Mouse (Mus musculus) megakaryocyte, embryonic 14.5 days (primary cell): ENCODE data around the gene Slc9a1.

ENCODE experiments used
- FLI1 ChIP-seq: IDR thresholded peaks from 2 replicates; pipeline ENCODE4 v1.6.1; 2012; ENCODE audit warnings: low read length, inconsistent platforms, mixed read lengths
- GATA1 ChIP-seq: IDR thresholded peaks from 3 replicates; pipeline ENCODE4 v1.6.1; 2012; ENCODE audit warnings: mixed read lengths, low read length, inconsistent platforms, borderline replicate concordance

DNA sequence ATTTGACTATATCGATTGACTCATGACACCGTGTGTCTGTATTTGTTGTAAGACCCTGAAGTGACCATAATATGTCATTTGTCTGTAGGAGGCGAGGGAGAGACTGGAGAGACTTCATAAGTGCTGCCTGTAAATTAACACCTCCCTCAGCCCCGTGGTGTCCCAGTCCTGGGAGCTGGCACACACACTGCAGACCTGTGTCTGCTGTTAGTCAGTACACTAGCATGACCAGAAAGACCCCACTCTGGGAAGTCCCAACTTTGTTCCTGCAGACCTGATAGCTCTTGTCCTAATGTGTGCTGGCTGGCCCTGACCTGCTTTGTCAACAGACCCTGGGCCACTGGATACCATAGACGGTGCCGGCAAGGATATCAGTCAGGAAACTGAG is 2.8 kb downstream of the Slc9a1 start:
- no peak for TF ChIP-seq GATA1
- no peak for TF ChIP-seq FLI1
